Mouse (Mus musculus) cerebellum, adult 11 months (tissue): Measurements from ENCODE around the gene Olfr1156.

Source experiments
- DNase-seq: peaks from one replicate; pipeline ENCODE4 v3.0.0; 2022

Gene Olfr1156

GRCm38 (mm10) chr2:87953000-87953399 is at the start of gene Olfr1156:
Gene Olfr1156, minus strand, starts transcription at chr2:87953100.
- DNase-seq: no peak

- no peak for DNase-seq
Observed at GRCm38 (mm10) chr2:87989813-87990212, 36.9 kb upstream of the Olfr1156 start, which contains the start of gene Olfr1158. Gene Olfr1158, plus strand, starts transcription at chr2:87990113.

GRCm38 (mm10) chr2:87974563-87974962 is 21.7 kb upstream of the Olfr1156 start, which contains the start of gene Olfr74:
Gene Olfr74, minus strand, starts transcription at chr2:87974663.
- no peak for DNase-seq

- DNase-seq: no peak
Observed at GRCm38 (mm10) chr2:87968199-87968598, 15.3 kb upstream of the Olfr1156 start, which contains the start of gene Olfr1157. Gene Olfr1157, minus strand, starts transcription at chr2:87968299.

GRCm38 (mm10) chr2:87945037-87945436 is 7.9 kb downstream of the Olfr1156 start, which contains the start of gene Olfr1155:
Gene Olfr1155, minus strand, starts transcription at chr2:87945137.
- no peak for DNase-seq

GRCm38 (mm10) chr2:87905066-87905465 is 47.8 kb downstream of the Olfr1156 start, which contains the start of gene Olfr1154:
Gene Olfr1154, minus strand, starts transcription at chr2:87905166.
- no peak for DNase-seq
